16 mouse cellular contexts compared by ENCODE assay signal in genomic region chr16:13054956-13055355, GRCm38 (mm10).
"Had no signal": no experiment of that assay in that cellular context is flagged by ENCODE, and none has a peak within 500 bp of the region (broad histone marks: within the 10 kb centered on the region; RNA-seq: fewer than 3 reads in every experiment).

No protein-coding gene starts in this region.

- H3K9me3 ChIP-seq: midbrain, embryonic 10.5 days; midbrain, embryonic 12.5 days; neural tube, embryonic 13.5 days; neural tube, embryonic 15.5 days had no signal

- H3K4me3 ChIP-seq: midbrain, embryonic 10.5 days; midbrain, embryonic 12.5 days; myocyte; neural tube, embryonic 13.5 days; neural tube, embryonic 15.5 days had no signal

- H3K27me3 ChIP-seq: midbrain, embryonic 12.5 days; neural tube, embryonic 13.5 days; neural tube, embryonic 15.5 days had no signal

- H3K27ac ChIP-seq: midbrain, embryonic 10.5 days; midbrain, embryonic 12.5 days; neural tube, embryonic 13.5 days; neural tube, embryonic 15.5 days had no signal

- H3K4me2 ChIP-seq: midbrain, embryonic 12.5 days; neural tube, embryonic 13.5 days; neural tube, embryonic 15.5 days had no signal

- DNase-seq: lung, adult 18-20 months; midbrain, embryonic 14.5 days; retina, postnatal 1 day; right cerebral cortex, adult 18-20 months; right cerebral cortex, postnatal 25 days; right cerebral cortex, postnatal 4 days; spleen, adult 18-20 months; thymus, adult 18-20 months; thymus, postnatal 14 days; thymus, postnatal 4 days had no signal

- H3K9ac ChIP-seq: midbrain, embryonic 12.5 days; neural tube, embryonic 13.5 days; neural tube, embryonic 15.5 days had no signal

- H3K36me3 ChIP-seq: midbrain, embryonic 10.5 days; midbrain, embryonic 12.5 days; neural tube, embryonic 13.5 days; neural tube, embryonic 15.5 days had no signal

- ATAC-seq: midbrain, embryonic 16.5 days had no signal

- H3K4me1 ChIP-seq: midbrain, embryonic 10.5 days; midbrain, embryonic 12.5 days had no signal
